Mouse (Mus musculus) frontal cortex, postnatal 10 days (tissue): ENCODE results near the gene Tcp11l1.

Source experiments
- DNase-seq, 2 experiments: peaks; one replicate each; pipeline ENCODE4 v3.0.0; 2022; ENCODE audit warnings: low spot score in 2 of 2, mixed read lengths in 1 of 2

Tcp11l1 gene

GRCm38 (mm10) chr2:104711585-104712485, at the start of gene Tcp11l1:
Gene Tcp11l1, minus strand, starts transcription at chr2:104712169.
- DNase-seq = peak; percentile 59 to 65

- no peak for DNase-seq
Measured at GRCm38 (mm10) chr2:104750611-104751010, 38.6 kb upstream of the Tcp11l1 start.

- no peak for DNase-seq
Measured at GRCm38 (mm10) chr2:104748652-104749183, 36.7 kb upstream of the Tcp11l1 start.

GRCm38 (mm10) chr2:104746251-104746650, 34.3 kb upstream of the Tcp11l1 start:
- no peak for DNase-seq

- DNase-seq = no peak
Measured at GRCm38 (mm10) chr2:104743971-104744370, 32.0 kb upstream of the Tcp11l1 start.

GRCm38 (mm10) chr2:104743160-104743559, 31.2 kb upstream of the Tcp11l1 start:
- no peak for DNase-seq

GRCm38 (mm10) chr2:104742741-104743064, 30.7 kb upstream of the Tcp11l1 start, which contains the start of gene Depdc7:
Gene Depdc7, minus strand, starts transcription at chr2:104742878.
- peak; percentile 80 to 82 for DNase-seq

GRCm38 (mm10) chr2:104741896-104742740, 30.1 kb upstream of the Tcp11l1 start:
- no peak for DNase-seq

GRCm38 (mm10) chr2:104741015-104741758, 29.2 kb upstream of the Tcp11l1 start:
- DNase-seq = no peak

GRCm38 (mm10) chr2:104740248-104740949, 28.4 kb upstream of the Tcp11l1 start:
- no peak for DNase-seq

GRCm38 (mm10) chr2:104739691-104740090, 27.7 kb upstream of the Tcp11l1 start:
- no peak for DNase-seq

- DNase-seq = no peak
Measured at GRCm38 (mm10) chr2:104736241-104736640, 24.3 kb upstream of the Tcp11l1 start.

GRCm38 (mm10) chr2:104732562-104733256, 20.7 kb upstream of the Tcp11l1 start:
- DNase-seq = no peak

- DNase-seq = no peak
Measured at GRCm38 (mm10) chr2:104732033-104732444, 20.1 kb upstream of the Tcp11l1 start.

- DNase-seq = no peak
Measured at GRCm38 (mm10) chr2:104727369-104727768, 15.4 kb upstream of the Tcp11l1 start.

GRCm38 (mm10) chr2:104722021-104722420, 10.1 kb upstream of the Tcp11l1 start:
- no peak for DNase-seq

- DNase-seq = no peak
Measured at GRCm38 (mm10) chr2:104717827-104718226, 5.9 kb upstream of the Tcp11l1 start.

- no peak for DNase-seq
Measured at GRCm38 (mm10) chr2:104717231-104717735, 5.3 kb upstream of the Tcp11l1 start.

GRCm38 (mm10) chr2:104716279-104716678, 4.3 kb upstream of the Tcp11l1 start, which contains the start of gene Pin1rt1:
Gene Pin1rt1, minus strand, starts transcription at chr2:104716379.
- no peak for DNase-seq

GRCm38 (mm10) chr2:104714254-104714691, 2.3 kb upstream of the Tcp11l1 start:
- no peak for DNase-seq
